Mouse (Mus musculus): ENCODE measurements at regions not wholly inside any gene's neighbourhood (a gene's known extent, or its start where the extent isn't known, plus 50 kb on each side); places are given as distances from the start of the nearest gene placed in this dataset.

DNA sequence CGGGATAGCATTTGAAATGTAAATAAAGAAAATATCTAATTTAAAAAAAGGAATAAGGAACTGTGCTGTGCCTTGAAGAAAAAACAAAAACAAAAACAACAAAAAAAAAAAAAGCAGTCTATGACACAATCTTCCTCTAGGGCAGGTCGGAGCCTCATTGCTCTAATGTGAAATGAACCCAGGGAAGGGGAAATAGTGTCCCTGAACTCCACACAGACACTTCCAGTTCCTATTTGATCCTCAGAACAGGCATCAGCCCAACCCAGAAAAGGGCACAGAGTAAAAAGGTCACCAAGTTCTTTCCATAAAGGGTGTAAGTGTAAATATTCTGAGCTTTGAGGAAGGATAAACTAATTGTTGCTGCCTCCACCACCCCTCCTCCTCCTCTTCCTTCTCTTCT is 250.2 kb upstream of the Fggy start:
- Histone ChIP-seq H3K9me3 (replicated peaks) (no peaks in the 10 kb centered on the region), H3K4me1 (peaks cover 12% of the 10 kb centered on the region; the same call in 1 of the 2 replicates), H3K9ac (no peak overlapping the region), H3K27me3 (no peaks in the 10 kb centered on the region), H3K27ac (no peak overlapping the region), H3K36me3 (no peaks in the 10 kb centered on the region), H3K4me2 (no peak overlapping the region), H3K4me3 (replicated peaks) (no peak overlapping the region)
- ATAC-seq (replicated peaks; ENCODE audit: low FRiP score): no peak
- 86% methylated on average over 2 of the region's 2 CpGs for WGBS

DNA sequence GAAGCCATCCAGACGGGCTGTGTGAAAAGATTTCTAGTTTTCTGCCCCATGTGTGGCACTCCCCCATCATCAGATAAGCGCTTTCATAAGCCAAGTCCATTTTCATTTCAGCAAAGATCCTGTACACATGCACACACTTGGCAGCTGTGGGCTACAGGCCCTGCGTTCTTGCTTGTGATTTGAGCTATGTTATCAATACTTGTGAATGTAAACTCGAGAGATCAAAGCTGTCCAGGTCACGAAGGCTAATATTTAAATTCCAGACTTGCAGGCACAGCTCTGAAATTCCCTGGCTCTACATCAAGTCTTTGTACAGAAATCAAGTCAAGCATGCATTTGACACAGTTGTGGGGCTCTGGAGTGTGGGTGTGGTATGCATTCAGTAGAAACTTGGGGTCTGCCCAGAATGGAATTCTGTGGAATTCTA is 248.8 kb upstream of the Fggy start:
- Histone ChIP-seq H3K4me1 (peaks cover 8% of the 10 kb centered on the region; the same call in 1 of the 2 replicates), H3K36me3 (no peaks in the 10 kb centered on the region), H3K9me3 (replicated peaks) (no peaks in the 10 kb centered on the region), H3K27ac (no peak overlapping the region), H3K27me3 (no peaks in the 10 kb centered on the region), H3K4me3 (replicated peaks) (no peak overlapping the region), H3K9ac (no peak overlapping the region), H3K4me2 (no peak overlapping the region)
- ATAC-seq (replicated peaks; ENCODE audit: low FRiP score): peak; percentile 78
- WGBS: 55% methylated on average over 5 of the region's 5 CpGs

DNA sequence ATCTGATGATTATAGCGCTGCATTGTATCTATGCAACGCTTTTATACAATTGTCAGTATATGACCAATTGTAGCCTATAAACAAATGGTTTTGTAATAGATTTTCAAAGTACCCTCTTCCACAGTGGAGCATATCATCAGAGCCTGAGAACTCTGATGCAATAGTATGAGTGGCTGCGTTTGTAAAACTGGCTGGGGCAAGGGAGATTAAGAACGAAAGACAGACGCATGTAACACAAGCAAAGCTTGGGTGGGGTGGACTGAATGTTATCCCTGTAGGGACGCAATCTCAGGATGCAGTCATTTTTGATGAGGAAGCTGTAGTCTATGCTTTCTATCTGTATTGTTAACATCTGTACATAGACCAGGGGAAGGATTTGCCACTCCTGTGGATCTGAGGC is 246.9 kb upstream of the Fggy start:
- no peaks in the 10 kb centered on the region for H3K27me3 ChIP-seq
- H3K4me3 ChIP-seq (replicated peaks): no peak overlapping the region
- H3K4me2 ChIP-seq: no peak overlapping the region
- no peaks in the 10 kb centered on the region for H3K36me3 ChIP-seq
- 85% methylated on average over 6 of the region's 6 CpGs for WGBS
- no peaks in the 10 kb centered on the region for H3K9me3 ChIP-seq (replicated peaks)
- no peak for ATAC-seq (replicated peaks; ENCODE audit: low FRiP score)
- H3K4me1 ChIP-seq: no peaks in the 10 kb centered on the region; the same call in 1 of the 2 replicates
- no peak overlapping the region for H3K27ac ChIP-seq
- no peak overlapping the region for H3K9ac ChIP-seq

DNA sequence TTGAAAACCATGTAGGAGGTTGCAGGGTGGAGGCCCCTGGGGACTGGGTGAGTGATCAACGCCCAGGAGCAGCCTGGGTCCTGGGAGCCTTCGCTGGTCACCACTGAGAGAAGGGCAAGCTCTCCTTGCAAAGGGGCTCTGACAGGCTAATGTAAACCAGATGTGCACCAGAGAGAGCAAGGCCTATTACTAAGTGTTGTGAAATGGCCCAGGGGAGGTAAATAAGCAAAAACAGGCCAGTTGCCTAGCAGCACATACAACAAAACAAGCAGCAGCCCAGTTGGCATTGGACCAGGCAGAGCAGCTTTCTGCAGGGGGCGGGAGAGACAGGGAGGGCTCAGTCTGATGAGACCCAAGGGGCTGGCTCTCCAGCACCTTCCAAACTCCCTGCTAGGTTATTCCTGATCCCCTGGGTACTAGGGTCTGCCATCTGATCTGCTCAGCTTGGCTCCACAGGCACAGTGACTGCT is 239.5 kb upstream of the Fggy start:
- Histone ChIP-seq H3K4me1 (peaks cover 22% of the 10 kb centered on the region), H3K9me3 (replicated peaks) (no peaks in the 10 kb centered on the region), H3K9ac (no peak overlapping the region), H3K27me3 (no peaks in the 10 kb centered on the region), H3K4me3 (replicated peaks) (no peak overlapping the region), H3K4me2 (no peak overlapping the region), H3K27ac (no peak overlapping the region; the same call in 1 of the 2 replicates), H3K36me3 (no peaks in the 10 kb centered on the region)
- ATAC-seq (replicated peaks; ENCODE audit: low FRiP score): peak; percentile 76
- WGBS: 31% methylated on average over 3 of the region's 3 CpGs

DNA sequence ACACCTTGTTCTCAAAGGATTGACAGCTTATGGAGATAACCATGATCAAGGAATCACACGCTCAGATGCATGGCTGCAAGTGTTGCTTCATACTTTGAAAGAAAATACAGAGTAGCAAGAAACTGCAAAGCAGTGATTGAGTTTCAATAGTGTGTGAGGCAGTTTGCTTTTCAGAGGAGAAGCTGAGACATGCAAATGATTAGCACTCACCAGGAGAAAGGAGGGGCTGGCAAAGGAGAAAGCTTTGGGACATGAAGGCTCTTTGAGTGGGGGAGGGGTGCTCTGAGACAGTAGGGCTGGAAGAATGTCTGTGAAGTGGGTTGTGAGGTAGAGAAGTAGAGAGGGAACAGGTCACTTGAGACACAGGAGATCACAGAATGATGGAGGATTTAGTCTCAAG is 238.7 kb upstream of the Fggy start:
- Histone ChIP-seq H3K27me3 (no peaks in the 10 kb centered on the region), H3K4me2 (no peak overlapping the region), H3K36me3 (no peaks in the 10 kb centered on the region), H3K9me3 (replicated peaks) (no peaks in the 10 kb centered on the region), H3K4me3 (replicated peaks) (no peak overlapping the region), H3K9ac (no peak overlapping the region), H3K27ac (no peak overlapping the region), H3K4me1 (peaks cover 22% of the 10 kb centered on the region)
- 50% methylated on average over 1 of the region's 1 CpGs for WGBS
- ATAC-seq (replicated peaks; ENCODE audit: low FRiP score): no peak; the same call in 1 of the 2 replicates

DNA sequence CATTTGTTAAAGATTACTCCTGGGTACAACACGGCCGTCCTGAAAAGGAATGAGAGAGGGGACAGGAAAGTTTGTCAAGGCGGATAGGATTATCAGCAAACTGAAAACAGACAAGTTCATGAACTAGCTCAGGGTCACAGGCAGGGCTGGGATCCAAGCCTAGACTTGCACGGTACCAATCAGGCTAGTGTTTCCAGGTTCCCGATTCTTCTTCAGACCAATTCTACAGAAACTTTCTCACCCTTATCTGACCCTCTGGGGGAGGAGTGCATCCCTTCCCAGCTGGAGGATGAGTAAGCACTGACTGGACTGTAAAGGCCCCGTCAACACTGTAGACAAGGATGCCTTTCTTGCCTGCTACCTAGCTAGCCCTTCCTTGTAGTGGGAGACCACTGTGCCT is 238.3 kb upstream of the Fggy start:
- H3K27me3 ChIP-seq: no peaks in the 10 kb centered on the region
- no peaks in the 10 kb centered on the region for H3K36me3 ChIP-seq
- H3K9ac ChIP-seq: no peak overlapping the region
- no peaks in the 10 kb centered on the region for H3K9me3 ChIP-seq (replicated peaks)
- H3K4me1 ChIP-seq: peaks cover 22% of the 10 kb centered on the region
- WGBS: 31% methylated on average over 6 of the region's 6 CpGs
- H3K4me3 ChIP-seq (replicated peaks): no peak overlapping the region
- no peak overlapping the region for H3K27ac ChIP-seq
- H3K4me2 ChIP-seq: no peak overlapping the region
- ATAC-seq (replicated peaks; ENCODE audit: low FRiP score): peak; percentile 17; the same call in 1 of the 2 replicates

DNA sequence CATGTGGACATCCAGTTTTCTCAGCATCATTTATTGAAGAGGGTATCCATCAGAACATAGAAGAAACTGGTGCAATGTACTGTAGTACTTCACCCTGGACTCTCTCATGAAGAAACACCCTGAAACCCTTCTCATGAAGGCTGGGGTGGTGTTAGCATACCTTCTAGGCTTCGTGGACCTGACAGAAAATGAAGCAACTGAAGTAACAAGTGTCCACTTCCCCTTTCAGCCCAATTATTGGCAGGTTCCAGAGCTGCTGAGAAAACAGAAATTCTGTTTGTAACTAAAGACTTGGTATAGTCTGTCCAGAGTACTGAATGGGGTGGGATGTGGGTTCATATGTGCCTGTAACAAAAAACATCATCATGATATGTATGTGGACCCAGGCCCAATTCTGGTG is 231.4 kb upstream of the Fggy start:
- Histone ChIP-seq H3K27ac (no peak overlapping the region), H3K4me2 (no peak overlapping the region), H3K9me3 (replicated peaks) (no peaks in the 10 kb centered on the region), H3K36me3 (no peaks in the 10 kb centered on the region), H3K4me3 (replicated peaks) (no peak overlapping the region), H3K27me3 (no peaks in the 10 kb centered on the region), H3K4me1 (no peaks in the 10 kb centered on the region), H3K9ac (no peak overlapping the region)
- ATAC-seq (replicated peaks; ENCODE audit: low FRiP score): no peak
- WGBS: 60% methylated on average over 1 of the region's 1 CpGs

DNA sequence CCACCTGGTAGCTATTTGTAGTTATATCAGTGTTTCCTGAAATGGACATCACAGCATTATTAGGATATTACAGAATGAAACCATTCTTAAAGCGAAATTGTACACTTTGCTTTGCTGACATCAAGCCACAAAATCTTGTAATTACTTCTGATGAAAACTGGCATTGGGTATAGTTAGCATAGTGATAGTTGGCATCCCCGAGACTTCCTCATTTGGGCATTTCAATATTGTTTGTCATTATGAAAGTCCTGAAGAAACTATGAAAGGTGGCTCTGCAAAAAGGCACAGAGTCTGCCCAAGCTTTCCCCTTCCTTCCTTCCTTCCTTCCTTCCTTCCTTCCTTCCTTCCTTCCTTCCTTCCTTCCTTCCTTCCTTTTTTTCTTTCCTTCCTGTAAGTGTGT is 217.5 kb upstream of the Fggy start:
- ATAC-seq (replicated peaks; ENCODE audit: low FRiP score): no peak
- Histone ChIP-seq H3K27ac (no peak overlapping the region), H3K27me3 (no peaks in the 10 kb centered on the region), H3K4me1 (no peaks in the 10 kb centered on the region), H3K36me3 (no peaks in the 10 kb centered on the region), H3K4me3 (replicated peaks) (no peak overlapping the region), H3K9ac (no peak overlapping the region), H3K9me3 (replicated peaks) (peaks cover 4% of the 10 kb centered on the region; the same call in 1 of the 2 replicates), H3K4me2 (no peak overlapping the region)
- 91% methylated on average over 2 of the region's 2 CpGs for WGBS

DNA sequence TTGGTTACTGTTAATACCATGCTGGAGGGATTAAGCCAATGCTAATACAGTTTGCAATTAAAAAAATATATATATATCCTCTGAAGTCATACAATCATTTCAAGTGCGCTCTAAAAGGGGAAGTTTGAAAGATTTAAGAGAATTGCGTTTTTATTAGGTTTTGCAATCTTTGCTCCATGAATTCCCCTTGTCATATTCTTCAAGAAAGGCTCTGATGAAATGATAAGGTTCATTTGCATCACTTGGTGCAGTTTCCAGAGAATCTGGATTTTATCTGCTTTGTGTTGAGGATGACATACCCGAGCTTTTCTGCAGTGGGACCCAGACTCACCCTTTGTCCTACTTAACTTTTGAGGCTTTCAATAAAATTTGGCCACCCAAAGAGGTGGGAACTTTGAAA is 216.4 kb upstream of the Fggy start:
- Histone ChIP-seq H3K4me1 (no peaks in the 10 kb centered on the region), H3K27me3 (no peaks in the 10 kb centered on the region), H3K4me2 (no peak overlapping the region), H3K36me3 (no peaks in the 10 kb centered on the region), H3K9me3 (replicated peaks) (peaks cover 4% of the 10 kb centered on the region; the same call in 1 of the 2 replicates), H3K4me3 (replicated peaks) (no peak overlapping the region), H3K27ac (no peak overlapping the region), H3K9ac (no peak overlapping the region)
- WGBS: 67% methylated on average over 3 of the region's 3 CpGs
- no peak for ATAC-seq (replicated peaks; ENCODE audit: low FRiP score)

DNA sequence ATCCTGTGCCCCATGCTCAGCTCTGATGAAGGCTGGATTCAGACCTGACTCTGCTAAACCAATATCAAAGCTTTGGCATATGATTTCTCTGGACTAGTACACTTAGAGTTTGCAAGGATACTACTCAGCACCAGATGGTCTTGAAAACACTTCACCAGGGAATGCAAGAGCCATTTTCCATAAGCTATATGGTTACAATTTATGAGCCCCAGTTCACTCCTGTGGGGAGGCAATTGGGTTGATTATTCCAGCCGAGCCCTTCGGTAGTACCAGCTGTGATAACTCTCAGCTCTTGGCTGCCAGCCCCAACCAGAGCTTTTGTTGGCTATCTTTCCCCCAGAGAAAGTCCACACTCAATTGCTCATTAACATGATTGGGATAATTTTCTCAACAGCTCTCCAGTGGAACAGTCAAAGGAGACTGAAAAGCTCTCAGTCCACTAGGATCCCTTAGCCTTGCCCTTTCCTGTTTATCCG is 210.5 kb upstream of the Fggy start:
- no peak overlapping the region for H3K4me2 ChIP-seq
- WGBS: 35% methylated on average over 3 of the region's 3 CpGs
- 0 out of 2 replicates have a peak, but pooled peaks cover 3% of the 10 kb centered on the region for H3K4me1 ChIP-seq
- H3K9me3 ChIP-seq (replicated peaks): no peaks in the 10 kb centered on the region
- peak; percentile 52; the same call in 1 of the 2 replicates for ATAC-seq (replicated peaks; ENCODE audit: low FRiP score)
- no peaks in the 10 kb centered on the region for H3K27me3 ChIP-seq
- no peaks in the 10 kb centered on the region for H3K36me3 ChIP-seq
- H3K4me3 ChIP-seq (replicated peaks): no peak overlapping the region
- 0 out of 2 replicates have a peak overlapping the region, but pooled peaks have one; percentile 37 for H3K27ac ChIP-seq
- no peak overlapping the region for H3K9ac ChIP-seq

DNA sequence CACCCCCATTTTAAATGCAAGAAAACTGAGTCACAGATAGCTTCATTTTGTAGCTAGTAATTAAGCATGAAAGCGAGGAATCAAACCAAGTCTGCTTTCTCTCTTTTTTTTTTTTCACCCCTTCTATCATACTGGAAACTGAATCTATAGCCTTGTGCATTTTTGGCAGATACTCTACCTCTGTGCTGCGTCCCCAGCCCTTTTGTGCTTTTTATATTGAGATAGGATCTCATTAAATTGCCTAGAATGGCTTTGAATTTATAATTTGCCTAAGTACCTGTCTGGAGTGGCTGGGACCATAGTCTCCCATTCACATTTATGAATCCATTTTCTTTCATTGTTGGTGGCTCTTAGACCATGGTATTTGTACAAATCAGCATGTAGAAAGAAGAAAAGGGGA is 209.9 kb upstream of the Fggy start:
- 0 out of 2 replicates have a peak overlapping the region, but pooled peaks have one; percentile 37 for H3K27ac ChIP-seq
- no peak overlapping the region for H3K4me2 ChIP-seq
- no peaks in the 10 kb centered on the region for H3K9me3 ChIP-seq (replicated peaks)
- 90% methylated on average over 2 of the region's 2 CpGs for WGBS
- no peaks in the 10 kb centered on the region for H3K27me3 ChIP-seq
- no peak overlapping the region for H3K4me3 ChIP-seq (replicated peaks)
- no peak overlapping the region for H3K9ac ChIP-seq
- ATAC-seq (replicated peaks; ENCODE audit: low FRiP score): no peak
- no peaks in the 10 kb centered on the region for H3K36me3 ChIP-seq
- 0 out of 2 replicates have a peak, but pooled peaks cover 3% of the 10 kb centered on the region for H3K4me1 ChIP-seq

DNA sequence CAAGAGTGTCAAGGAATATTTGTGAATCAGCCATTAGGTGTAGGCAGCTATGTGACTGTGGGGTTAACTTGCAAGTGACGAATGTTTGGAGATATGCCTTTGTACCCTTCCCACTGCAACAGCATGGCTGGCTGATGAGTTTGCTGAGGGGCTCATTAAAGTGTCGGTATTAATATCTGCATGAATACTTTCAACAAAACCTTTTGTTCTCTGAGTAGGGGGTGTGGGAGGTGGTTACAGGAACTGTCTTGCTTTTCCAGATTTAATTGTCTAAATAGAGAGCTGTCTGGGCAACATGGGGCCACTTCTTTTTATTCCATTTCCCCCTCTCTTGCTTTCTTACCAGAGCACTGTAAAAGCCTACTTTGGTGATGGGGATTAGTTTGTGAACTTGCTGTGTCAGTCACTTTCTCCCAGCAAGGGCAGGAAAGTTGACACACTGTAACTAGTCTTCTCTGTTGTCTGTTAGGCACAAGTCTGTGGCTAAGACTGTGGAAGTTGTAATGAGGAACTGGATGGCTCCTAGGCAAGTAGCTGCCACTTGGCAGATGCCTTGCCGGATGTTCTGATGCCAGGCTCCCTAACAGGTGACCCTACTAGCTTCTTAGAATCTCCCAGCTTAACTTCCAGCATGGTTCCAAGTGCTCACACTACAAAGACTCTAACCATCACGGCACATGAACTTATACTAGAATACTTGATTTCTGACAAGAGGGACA is 208.7 kb upstream of the Fggy start:
- Histone ChIP-seq H3K9me3 (replicated peaks) (no peaks in the 10 kb centered on the region), H3K9ac (no peak overlapping the region), H3K27ac (no peak overlapping the region), H3K4me3 (replicated peaks) (no peak overlapping the region), H3K36me3 (no peaks in the 10 kb centered on the region), H3K27me3 (no peaks in the 10 kb centered on the region), H3K4me1 (peaks cover 5% of the 10 kb centered on the region; the same call in 1 of the 2 replicates), H3K4me2 (no peak overlapping the region)
- no peak for ATAC-seq (replicated peaks; ENCODE audit: low FRiP score)
- WGBS: 68% methylated on average over 4 of the region's 4 CpGs
